Mouse (Mus musculus): ENCODE measurements around the gene Olfr906. TPM values are rescaled to one million over a fixed set of nuclear protein-coding genes. Genes with fewer than 3 reads are reported as not detected.

Gene Olfr906
- total and polyA plus RNA-seq, 3 experiments = not detected

DNA sequence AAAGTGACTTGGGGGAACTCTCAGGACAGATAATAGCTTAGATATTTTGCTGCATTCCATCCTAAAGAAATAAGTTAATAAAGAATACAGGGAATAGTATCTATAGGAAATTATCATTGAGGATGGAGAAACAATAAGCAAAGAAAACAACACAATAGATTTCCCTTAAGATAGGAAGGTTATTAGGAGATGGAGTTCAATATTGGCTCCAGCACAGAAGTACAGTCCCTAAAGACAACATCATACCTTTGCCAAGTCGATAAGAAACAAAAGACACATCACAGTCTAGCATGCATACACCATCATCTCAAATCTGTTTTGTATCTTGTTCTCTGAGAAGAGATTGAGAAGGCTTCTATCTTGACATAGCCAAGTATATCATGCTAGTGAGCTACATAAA is 34.4 kb downstream of the Olfr906 start, which contains the start of gene Olfr911-ps1:
Gene Olfr911-ps1, plus strand, starts transcription at position 301 of the 400 bp plus-strand sequence.
- no peaks in the 10 kb centered on the region for H3K4me1 ChIP-seq (ENCODE audit: insufficient read depth, low read depth, low read length)
- H3K9me3 ChIP-seq (replicated peaks) = no peaks in the 10 kb centered on the region
- DNase-seq (ENCODE audit: low spot score) = no peak
- no peaks in the 10 kb centered on the region for H3K27me3 ChIP-seq (ENCODE audit: insufficient read depth, low read length)
- H3K4me3 ChIP-seq (ENCODE audit: low read depth, low read length) = no peak within 1 kb of the TSS
- H3K36me3 ChIP-seq (replicated peaks) = no peaks in the 10 kb centered on the region
- no peak for TF ChIP-seq TAL1 (conservative IDR thresholded peaks at IDR 0.05; ENCODE audit: low read depth, low read length)
- TF ChIP-seq GATA2 (IDR thresholded peaks at IDR 0.05; ENCODE audit: borderline replicate concordance, low read depth, low read length) = no peak
- TF ChIP-seq CTCF (IDR thresholded peaks at IDR 0.05; ENCODE audit: low read depth, low read length) = no peak
- no peak for TF ChIP-seq GATA1 (IDR thresholded peaks at IDR 0.05; ENCODE audit: borderline replicate concordance, low read length)
- no peak for TF ChIP-seq POLR2AphosphoS5 (IDR thresholded peaks at IDR 0.05; ENCODE audit: insufficient replicate concordance, low read depth, low read length)
- ATAC-seq (ENCODE audit: extremely low read depth, insufficient number of reproducible peaks, low FRiP score, poor library complexity, severe bottlenecking) = no peak

DNA sequence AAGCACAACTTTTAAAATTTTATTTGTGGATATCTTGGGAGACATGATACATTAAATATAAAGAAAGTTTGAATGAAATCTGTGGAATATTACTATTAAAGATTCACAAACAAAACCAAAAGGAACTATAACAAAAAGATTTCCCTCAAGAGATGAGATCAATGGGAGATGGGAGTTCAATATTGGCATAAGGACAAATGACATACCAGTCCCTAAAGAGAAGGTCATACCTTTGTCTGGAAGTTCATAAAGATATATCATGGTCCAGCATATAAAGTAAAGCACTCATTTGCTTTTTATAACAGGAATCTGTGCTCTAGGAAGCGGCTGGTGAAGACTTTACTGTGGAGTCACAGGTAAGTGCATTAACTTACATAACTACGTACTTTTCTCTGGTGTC is 50.7 kb downstream of the Olfr906 start, which contains the start of gene Olfr910:
Gene Olfr910, plus strand, starts transcription at position 301 of the 400 bp plus-strand sequence.
- H3K27me3 ChIP-seq (ENCODE audit: insufficient read depth, low read length) = no peaks in the 10 kb centered on the region
- H3K9me3 ChIP-seq (replicated peaks) = no peaks in the 10 kb centered on the region
- no peak within 1 kb of the TSS for H3K4me3 ChIP-seq (ENCODE audit: low read depth, low read length)
- ATAC-seq (ENCODE audit: extremely low read depth, insufficient number of reproducible peaks, low FRiP score, poor library complexity, severe bottlenecking) (no peak), DNase-seq (ENCODE audit: low spot score) (no peak)
- H3K36me3 ChIP-seq (replicated peaks) = no peaks in the 10 kb centered on the region
- TF ChIP-seq CTCF (IDR thresholded peaks at IDR 0.05; ENCODE audit: low read depth, low read length) = no peak
- TF ChIP-seq POLR2AphosphoS5 (IDR thresholded peaks at IDR 0.05; ENCODE audit: insufficient replicate concordance, low read depth, low read length) = no peak
- H3K4me1 ChIP-seq (ENCODE audit: insufficient read depth, low read depth, low read length) = no peaks in the 10 kb centered on the region

Other genes starting within 250 kb of the Olfr906 start
Only the 20 nearest of the 23 such genes appear.
- gene Olfr896-ps1, start 196.0 kb upstream of the Olfr906 start, total RNA-seq (2014; fragmentation: Nextera tagmentation) = not detected in 2 replicates
- 0.06 TPM in 1 of 2 replicates, not detected in the other for gene Olfr896-ps1, start 196.0 kb upstream of the Olfr906 start, total RNA-seq (2017)
- not detected in 2 replicates for gene Olfr896-ps1, start 196.0 kb upstream of the Olfr906 start, polyA plus RNA-seq (2012)
- not detected in 2 replicates for gene Olfr25, start 158.0 kb upstream of the Olfr906 start, total RNA-seq (2014; fragmentation: Nextera tagmentation)
- 0.06 TPM in 1 of 2 replicates, not detected in the other for gene Olfr25, start 158.0 kb upstream of the Olfr906 start, total RNA-seq (2017)
- gene Olfr25, start 158.0 kb upstream of the Olfr906 start, polyA plus RNA-seq (2012) = not detected in 2 replicates
- gene Olfr898, start 138.7 kb upstream of the Olfr906 start, total RNA-seq (2014; fragmentation: Nextera tagmentation) = not detected in 2 replicates
- not detected in 2 replicates for gene Olfr898, start 138.7 kb upstream of the Olfr906 start, total RNA-seq (2017)
- gene Olfr898, start 138.7 kb upstream of the Olfr906 start, polyA plus RNA-seq (2012) = not detected in 2 replicates
- not detected in 2 replicates for gene Olfr250, start 120.2 kb upstream of the Olfr906 start, total RNA-seq (2014; fragmentation: Nextera tagmentation)
- gene Olfr250, start 120.2 kb upstream of the Olfr906 start, total RNA-seq (2017) = not detected in 2 replicates
- gene Olfr250, start 120.2 kb upstream of the Olfr906 start, polyA plus RNA-seq (2012) = not detected in 2 replicates
- gene Olfr251, start 110.0 kb upstream of the Olfr906 start, total RNA-seq (2014; fragmentation: Nextera tagmentation) = not detected in 2 replicates
- gene Olfr251, start 110.0 kb upstream of the Olfr906 start, total RNA-seq (2017) = not detected in 2 replicates
- not detected in 2 replicates for gene Olfr251, start 110.0 kb upstream of the Olfr906 start, polyA plus RNA-seq (2012)
- not detected in 2 replicates for gene Olfr147, start 85.4 kb upstream of the Olfr906 start, total RNA-seq (2014; fragmentation: Nextera tagmentation)
- gene Olfr147, start 85.4 kb upstream of the Olfr906 start, total RNA-seq (2017) = 0.16 TPM in 1 of 2 replicates, not detected in the other
- not detected in 2 replicates for gene Olfr147, start 85.4 kb upstream of the Olfr906 start, polyA plus RNA-seq (2012)
- gene Olfr901, start 57.6 kb upstream of the Olfr906 start, total RNA-seq (2014; fragmentation: Nextera tagmentation) = not detected in 2 replicates
- not detected in 2 replicates for gene Olfr901, start 57.6 kb upstream of the Olfr906 start, total RNA-seq (2017)
- gene Olfr901, start 57.6 kb upstream of the Olfr906 start, polyA plus RNA-seq (2012) = not detected in 2 replicates
- not detected in 2 replicates for gene Olfr902, start 39.4 kb upstream of the Olfr906 start, total RNA-seq (2014; fragmentation: Nextera tagmentation)
- gene Olfr902, start 39.4 kb upstream of the Olfr906 start, total RNA-seq (2017) = not detected in 2 replicates
- not detected in 2 replicates for gene Olfr902, start 39.4 kb upstream of the Olfr906 start, polyA plus RNA-seq (2012)
- gene Olfr904, start 23.9 kb upstream of the Olfr906 start, total RNA-seq (2014; fragmentation: Nextera tagmentation) = not detected in 2 replicates
- gene Olfr904, start 23.9 kb upstream of the Olfr906 start, total RNA-seq (2017) = under 0.01 TPM in 1 of 2 replicates, not detected in the other
- gene Olfr904, start 23.9 kb upstream of the Olfr906 start, polyA plus RNA-seq (2012) = not detected in 2 replicates
- gene Olfr905, start 16.0 kb upstream of the Olfr906 start, total RNA-seq (2014; fragmentation: Nextera tagmentation) = not detected in 2 replicates
- 0.11 and 0.12 TPM in 2 replicates for gene Olfr905, start 16.0 kb upstream of the Olfr906 start, total RNA-seq (2017)
- gene Olfr905, start 16.0 kb upstream of the Olfr906 start, polyA plus RNA-seq (2012) = not detected in 2 replicates
- not detected in 2 replicates for gene Olfr907, start 8.7 kb downstream of the Olfr906 start, total RNA-seq (2014; fragmentation: Nextera tagmentation)
- gene Olfr907, start 8.7 kb downstream of the Olfr906 start, total RNA-seq (2017) = 0.05 TPM in 1 of 2 replicates, not detected in the other
- not detected in 2 replicates for gene Olfr907, start 8.7 kb downstream of the Olfr906 start, polyA plus RNA-seq (2012)
- gene Olfr911-ps1, start 34.5 kb downstream of the Olfr906 start, total RNA-seq (2014; fragmentation: Nextera tagmentation) = not detected in 2 replicates
- gene Olfr911-ps1, start 34.5 kb downstream of the Olfr906 start, total RNA-seq (2017) = 0.06 and 0.27 TPM in 2 replicates
- not detected in 2 replicates for gene Olfr911-ps1, start 34.5 kb downstream of the Olfr906 start, polyA plus RNA-seq (2012)
- gene Olfr910, start 50.8 kb downstream of the Olfr906 start, total RNA-seq (2014; fragmentation: Nextera tagmentation) = not detected in 2 replicates
- 0.11 and 0.12 TPM in 2 replicates for gene Olfr910, start 50.8 kb downstream of the Olfr906 start, total RNA-seq (2017)
- not detected in 2 replicates for gene Olfr910, start 50.8 kb downstream of the Olfr906 start, polyA plus RNA-seq (2012)
- gene Olfr912, start 93.1 kb downstream of the Olfr906 start, total RNA-seq (2014; fragmentation: Nextera tagmentation) = not detected in 2 replicates
- 0.05 and 0.06 TPM in 2 replicates for gene Olfr912, start 93.1 kb downstream of the Olfr906 start, total RNA-seq (2017)
- gene Olfr912, start 93.1 kb downstream of the Olfr906 start, polyA plus RNA-seq (2012) = not detected in 2 replicates
- gene Olfr913, start 105.7 kb downstream of the Olfr906 start, total RNA-seq (2014; fragmentation: Nextera tagmentation) = not detected in 2 replicates
- gene Olfr913, start 105.7 kb downstream of the Olfr906 start, total RNA-seq (2017) = 0.11 and 0.12 TPM in 2 replicates
- not detected in 2 replicates for gene Olfr913, start 105.7 kb downstream of the Olfr906 start, polyA plus RNA-seq (2012)
- gene Olfr914, start 118.0 kb downstream of the Olfr906 start, total RNA-seq (2014; fragmentation: Nextera tagmentation) = not detected in 2 replicates
- gene Olfr914, start 118.0 kb downstream of the Olfr906 start, total RNA-seq (2017) = 0.05 and 0.76 TPM in 2 replicates
- gene Olfr914, start 118.0 kb downstream of the Olfr906 start, polyA plus RNA-seq (2012) = not detected in 2 replicates
- not detected in 2 replicates for gene Olfr916, start 172.8 kb downstream of the Olfr906 start, total RNA-seq (2014; fragmentation: Nextera tagmentation)
- gene Olfr916, start 172.8 kb downstream of the Olfr906 start, total RNA-seq (2017) = 0.16 TPM in 1 of 2 replicates, not detected in the other
- not detected in 2 replicates for gene Olfr916, start 172.8 kb downstream of the Olfr906 start, polyA plus RNA-seq (2012)
- not detected in 2 replicates for gene Olfr917, start 178.8 kb downstream of the Olfr906 start, total RNA-seq (2014; fragmentation: Nextera tagmentation)
- gene Olfr917, start 178.8 kb downstream of the Olfr906 start, total RNA-seq (2017) = 0.41 TPM in 1 of 2 replicates, not detected in the other
- gene Olfr917, start 178.8 kb downstream of the Olfr906 start, polyA plus RNA-seq (2012) = not detected in 2 replicates
- not detected in 2 replicates for gene Olfr918, start 187.5 kb downstream of the Olfr906 start, total RNA-seq (2014; fragmentation: Nextera tagmentation)
- gene Olfr918, start 187.5 kb downstream of the Olfr906 start, total RNA-seq (2017) = 0.11 and 0.17 TPM in 2 replicates
- gene Olfr918, start 187.5 kb downstream of the Olfr906 start, polyA plus RNA-seq (2012) = not detected in 2 replicates
- not detected in 2 replicates for gene Olfr919, start 216.6 kb downstream of the Olfr906 start, total RNA-seq (2014; fragmentation: Nextera tagmentation)
- gene Olfr919, start 216.6 kb downstream of the Olfr906 start, total RNA-seq (2017) = not detected in 2 replicates
- not detected in 2 replicates for gene Olfr919, start 216.6 kb downstream of the Olfr906 start, polyA plus RNA-seq (2012)